Mouse (Mus musculus) megakaryocyte-erythroid progenitor cell, adult 5-6 weeks (primary cell): ENCODE results near the gene Gm20696. TPM values are rescaled to one million over a fixed set of nuclear protein-coding genes. Genes with fewer than 3 reads are reported as not detected.

ENCODE experiments used
- ATAC-seq: replicated peaks from 2 replicates; pipeline ENCODE4 v1.8.0; 2016; ENCODE audit warnings: mild to moderate bottlenecking, inconsistent platforms; ENCODE audit not compliant: severe bottlenecking, poor library complexity, low FRiP score, low TSS enrichment
- total RNA-seq, 2 experiments: library from RNA; stranded (forward) in 1 of 2; stranded (reverse) in 1 of 2; fragments of 200-1000, 215-1000 nt in 1 of 2; fragments of >200 nt in 1 of 2; fragmentation: Nextera tagmentation in 1 of 2; gene quantifications; 2 replicates each; pipeline ENCODE4 v1.2.3; 2014 to 2017

Gm20696 gene
- total RNA-seq, 2 experiments from 2014 or later, result 0.94 to 5.7 TPM

- ATAC-seq, result no peak
Measured at GRCm38 (mm10) chr6:99220472-99220871, 446.1 kb downstream of the Gm20696 start.

GRCm38 (mm10) chr6:99217846-99218245 lies 448.8 kb downstream of the Gm20696 start:
- no peak for ATAC-seq

GRCm38 (mm10) chr6:99217155-99217554 lies 449.4 kb downstream of the Gm20696 start:
- ATAC-seq, result no peak

GRCm38 (mm10) chr6:99212461-99212860 lies 454.1 kb downstream of the Gm20696 start:
- ATAC-seq, result no peak

- ATAC-seq, result no peak
Measured at GRCm38 (mm10) chr6:99211663-99212333, 454.8 kb downstream of the Gm20696 start.

GRCm38 (mm10) chr6:99210161-99210560 lies 456.4 kb downstream of the Gm20696 start:
- no peak for ATAC-seq

Other genes with a start within 250 kb of the Gm20696 start
- 46.2 and 55.0 TPM in 2 replicates for gene Foxp1, start 144.1 kb downstream of the Gm20696 start, total RNA-seq (2014; fragmentation: Nextera tagmentation)
- 35.0 and 40.4 TPM in 2 replicates for gene Foxp1, start 144.1 kb downstream of the Gm20696 start, total RNA-seq (2017)
- gene Eif4e3, start within 50 bp of the Gm20696 start, total RNA-seq (2014; fragmentation: Nextera tagmentation), result 2.7 and 5.9 TPM in 2 replicates
- 8.6 and 10.5 TPM in 2 replicates for gene Eif4e3, start within 50 bp of the Gm20696 start, total RNA-seq (2017)
- not detected in 2 replicates for gene Gpr27, start 25.9 kb upstream of the Gm20696 start, total RNA-seq (2014; fragmentation: Nextera tagmentation)
- not detected in 2 replicates for gene Gpr27, start 25.9 kb upstream of the Gm20696 start, total RNA-seq (2017)
- not detected in 2 replicates for gene Prok2, start 59.6 kb upstream of the Gm20696 start, total RNA-seq (2014; fragmentation: Nextera tagmentation)
- not detected in 2 replicates for gene Prok2, start 59.6 kb upstream of the Gm20696 start, total RNA-seq (2017)